Mouse (Mus musculus) stomach, embryonic 15.5 days (tissue): ENCODE measurements around the gene Plppr4. TPM values are rescaled to one million over a fixed set of nuclear protein-coding genes. Genes with fewer than 3 reads are reported as not detected.

ENCODE experiments used
- ATAC-seq: fragments of 200-750 bp; cut with Nextera tagmentation; 2 replicates; pipeline ENCODE4 v1.8.0; 2017; ENCODE audit warnings: low read depth, moderate number of reproducible peaks, moderate TSS enrichment; ENCODE audit not compliant: insufficient read depth, low FRiP score
- H3K27ac ChIP-seq: fragments of 300-500 bp; sonication (generic); 2 replicates; pipeline ENCODE4 v1.5.1; 2015; ENCODE audit warnings: mild to moderate bottlenecking, inconsistent platforms
- H3K27me3 ChIP-seq: fragments of 300-500 bp; sonication (generic); replicated peaks from 2 replicates; pipeline ENCODE4 v1.6.1; 2015; ENCODE audit warnings: inconsistent platforms
- H3K36me3 ChIP-seq: fragments of 300-500 bp; sonication (generic); 2 replicates; pipeline ENCODE4 v1.6.1; 2015; ENCODE audit warnings: inconsistent platforms
- H3K4me1 ChIP-seq: fragments of 300-500 bp; sonication (generic); 2 replicates; pipeline ENCODE4 v1.6.1; 2015; ENCODE audit warnings: inconsistent platforms
- H3K4me2 ChIP-seq: fragments of 300-500 bp; sonication (generic); 2 replicates; pipeline ENCODE4 v1.6.1; 2015; ENCODE audit warnings: mild to moderate bottlenecking, inconsistent platforms
- H3K4me3 ChIP-seq: fragments of 300-500 bp; sonication (generic); replicated peaks from 2 replicates; pipeline ENCODE4 v1.5.1; 2015; ENCODE audit warnings: inconsistent platforms
- H3K9ac ChIP-seq: fragments of 300-500 bp; sonication (generic); 2 replicates; pipeline ENCODE4 v1.6.1; 2015; ENCODE audit warnings: inconsistent platforms
- H3K9me3 ChIP-seq: fragments of 300-500 bp; sonication (generic); 2 replicates; pipeline ENCODE4 v1.6.1; 2016; ENCODE audit warnings: inconsistent platforms
- WGBS: fragments of 180-500 bp; shearing (Covaris S2); methylation state at CpG from one replicate; pipeline ENCODE4 v1.1.7; 2015; 5-methylcytosine and 5-hydroxymethylcytosine counted together
- polyA plus RNA-seq: library from polyadenylated mRNA; unstranded; fragments of >200 nt; fragmentation: Nextera tagmentation; extraction: Ambion mirVana; gene quantifications from 2 replicates; pipeline ENCODE4 v1.2.1, GENCODE M21; 2015

Gene Plppr4
- polyA plus RNA-seq, 1 experiment from 2014 or later: 0.76 TPM

- no peak overlapping the region for H3K4me3 ChIP-seq
- H3K9me3 ChIP-seq: no peaks in the 10 kb centered on the region
- WGBS: 86% methylated on average over 3 of the region's 3 CpGs
- H3K27ac ChIP-seq: no peak overlapping the region
- H3K4me1 ChIP-seq: no peaks in the 10 kb centered on the region
- no peak overlapping the region for H3K9ac ChIP-seq
- no peak overlapping the region for H3K4me2 ChIP-seq
- no peak for ATAC-seq
- H3K27me3 ChIP-seq: no peaks in the 10 kb centered on the region
- no peaks in the 10 kb centered on the region for H3K36me3 ChIP-seq
Observed at GRCm38 (mm10) chr3:117319671-117320070, 41.0 kb downstream of the Plppr4 start.

- 72% methylated on average over 4 of the region's 4 CpGs for WGBS
- H3K27ac ChIP-seq: no peak overlapping the region
- ATAC-seq: no peak
- no peak overlapping the region for H3K9ac ChIP-seq
- no peak overlapping the region for H3K4me2 ChIP-seq
- H3K4me3 ChIP-seq: no peak overlapping the region
- H3K27me3 ChIP-seq: no peaks in the 10 kb centered on the region
- no peaks in the 10 kb centered on the region for H3K9me3 ChIP-seq
- H3K4me1 ChIP-seq: no peaks in the 10 kb centered on the region
- no peaks in the 10 kb centered on the region for H3K36me3 ChIP-seq
Observed at GRCm38 (mm10) chr3:117313339-117313738, 47.3 kb downstream of the Plppr4 start.

GRCm38 (mm10) chr3:117312097-117312496 is 48.6 kb downstream of the Plppr4 start:
- WGBS: 94% methylated on average over 7 of the region's 7 CpGs
- no peak overlapping the region for H3K9ac ChIP-seq
- ATAC-seq: no peak
- H3K27ac ChIP-seq: no peak overlapping the region
- H3K27me3 ChIP-seq: no peaks in the 10 kb centered on the region
- no peaks in the 10 kb centered on the region for H3K4me1 ChIP-seq
- H3K4me3 ChIP-seq: no peak overlapping the region
- no peaks in the 10 kb centered on the region for H3K36me3 ChIP-seq
- H3K9me3 ChIP-seq: no peaks in the 10 kb centered on the region
- H3K4me2 ChIP-seq: no peak overlapping the region

- Histone ChIP-seq H3K36me3 (no peaks in the 10 kb centered on the region), H3K9me3 (no peaks in the 10 kb centered on the region), H3K4me3 (no peak overlapping the region), H3K4me1 (no peaks in the 10 kb centered on the region), H3K27ac (no peak overlapping the region), H3K4me2 (no peak overlapping the region), H3K9ac (no peak overlapping the region), H3K27me3 (no peaks in the 10 kb centered on the region)
- no peak for ATAC-seq
- 85% methylated on average over 2 of the region's 2 CpGs for WGBS
Observed at GRCm38 (mm10) chr3:117310801-117311368, 49.8 kb downstream of the Plppr4 start.

GRCm38 (mm10) chr3:117309580-117309910 is 51.1 kb downstream of the Plppr4 start:
- no peak for ATAC-seq
- H3K9ac ChIP-seq: no peak overlapping the region
- H3K4me2 ChIP-seq: no peak overlapping the region
- H3K4me1 ChIP-seq: no peaks in the 10 kb centered on the region
- no peak overlapping the region for H3K27ac ChIP-seq
- H3K4me3 ChIP-seq: no peak overlapping the region
- no peaks in the 10 kb centered on the region for H3K9me3 ChIP-seq
- 92% methylated on average over 3 of the region's 3 CpGs for WGBS
- H3K36me3 ChIP-seq: no peaks in the 10 kb centered on the region
- H3K27me3 ChIP-seq: no peaks in the 10 kb centered on the region

- no peak overlapping the region for H3K9ac ChIP-seq
- H3K27me3 ChIP-seq: no peaks in the 10 kb centered on the region
- H3K9me3 ChIP-seq: no peaks in the 10 kb centered on the region
- H3K36me3 ChIP-seq: no peaks in the 10 kb centered on the region
- 81% methylated on average over 3 of the region's 3 CpGs for whole genome bisulfite sequencing
- H3K27ac ChIP-seq: no peak overlapping the region
- no peak overlapping the region for H3K4me3 ChIP-seq
- no peaks in the 10 kb centered on the region for H3K4me1 ChIP-seq
- no peak overlapping the region for H3K4me2 ChIP-seq
- ATAC-seq: no peak
Observed at GRCm38 (mm10) chr3:117308895-117309579, 51.6 kb downstream of the Plppr4 start.

GRCm38 (mm10) chr3:117307555-117307954 is 53.1 kb downstream of the Plppr4 start:
- no peaks in the 10 kb centered on the region for H3K9me3 ChIP-seq
- H3K27ac ChIP-seq: no peak overlapping the region
- WGBS: 85% methylated on average over 4 of the region's 4 CpGs
- no peak for ATAC-seq
- H3K27me3 ChIP-seq: no peaks in the 10 kb centered on the region
- H3K36me3 ChIP-seq: no peaks in the 10 kb centered on the region
- H3K4me1 ChIP-seq: no peaks in the 10 kb centered on the region
- H3K4me3 ChIP-seq: no peak overlapping the region
- H3K4me2 ChIP-seq: no peak overlapping the region
- no peak overlapping the region for H3K9ac ChIP-seq

GRCm38 (mm10) chr3:117304037-117304436 is 56.6 kb downstream of the Plppr4 start:
- Histone ChIP-seq H3K36me3 (no peaks in the 10 kb centered on the region), H3K4me3 (no peak overlapping the region), H3K9me3 (no peaks in the 10 kb centered on the region), H3K27ac (no peak overlapping the region), H3K4me1 (no peaks in the 10 kb centered on the region), H3K27me3 (no peaks in the 10 kb centered on the region), H3K9ac (no peak overlapping the region), H3K4me2 (no peak overlapping the region)
- 83% methylated on average over 2 of the region's 2 CpGs for WGBS
- ATAC-seq: no peak

- no peak overlapping the region for H3K4me3 ChIP-seq
- no peak for ATAC-seq
- no peaks in the 10 kb centered on the region for H3K9me3 ChIP-seq
- WGBS: 58% methylated on average over 1 of the region's 1 CpGs
- H3K9ac ChIP-seq: no peak overlapping the region
- no peaks in the 10 kb centered on the region for H3K27me3 ChIP-seq
- no peak overlapping the region for H3K27ac ChIP-seq
- H3K4me1 ChIP-seq: no peaks in the 10 kb centered on the region
- H3K4me2 ChIP-seq: no peak overlapping the region
- H3K36me3 ChIP-seq: no peaks in the 10 kb centered on the region
Observed at GRCm38 (mm10) chr3:117300735-117301271, 59.9 kb downstream of the Plppr4 start.

- H3K36me3 ChIP-seq: no peaks in the 10 kb centered on the region
- H3K4me3 ChIP-seq: no peak overlapping the region
- no peak for ATAC-seq
- WGBS: 73% methylated on average over 1 of the region's 1 CpGs
- H3K9me3 ChIP-seq: no peaks in the 10 kb centered on the region
- no peak overlapping the region for H3K4me2 ChIP-seq
- H3K9ac ChIP-seq: no peak overlapping the region
- H3K27ac ChIP-seq: no peak overlapping the region
- H3K4me1 ChIP-seq: no peaks in the 10 kb centered on the region
- H3K27me3 ChIP-seq: no peaks in the 10 kb centered on the region
Observed at GRCm38 (mm10) chr3:117297735-117298134, 62.9 kb downstream of the Plppr4 start.

- Histone ChIP-seq H3K4me1 (no peaks in the 10 kb centered on the region), H3K9me3 (no peaks in the 10 kb centered on the region), H3K9ac (no peak overlapping the region), H3K36me3 (no peaks in the 10 kb centered on the region), H3K4me3 (no peak overlapping the region), H3K27me3 (no peaks in the 10 kb centered on the region), H3K4me2 (no peak overlapping the region), H3K27ac (no peak overlapping the region)
- ATAC-seq: no peak
- WGBS: 59% methylated on average over 2 of the region's 2 CpGs
Observed at GRCm38 (mm10) chr3:117294308-117294925, 66.3 kb downstream of the Plppr4 start.
